ENCODE assay signal across 24 mouse cellular contexts in the genomic region with DNA sequence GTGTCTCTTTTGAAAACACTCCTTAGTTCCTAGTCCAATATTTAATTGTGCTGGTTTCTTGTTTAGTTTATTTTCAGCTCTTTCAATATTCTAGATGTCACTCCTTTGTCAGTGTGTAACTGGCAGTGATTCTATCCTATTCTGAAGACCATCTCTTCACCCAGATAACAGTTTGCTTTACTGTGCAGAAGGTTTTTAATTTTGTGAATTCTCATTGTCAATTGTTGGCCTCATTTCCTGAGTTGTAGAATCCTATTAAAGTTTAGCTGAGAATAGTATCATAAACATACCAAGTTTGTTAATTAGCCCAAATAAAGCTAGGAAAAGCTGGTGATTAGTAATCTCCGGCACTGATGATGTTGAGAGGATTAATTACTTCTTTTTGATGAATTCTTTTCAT.
A peak's percentile ranks its signal among the peaks of the same experiment; 100 is the strongest.
DNase-seq lines count a peak whose midpoint lies in the region; ATAC-seq and TF ChIP-seq lines count a peak whose summit lies in the region.
"Had no signal": no experiment of that assay in that cellular context is flagged by ENCODE, and none has a peak within 500 bp of the region (broad histone marks: within the 10 kb centered on the region; RNA-seq: fewer than 3 reads in every experiment).

No protein-coding gene starts in this region.

- peaks cover 6% of the 10 kb centered on the region; the same call in 1 of the 2 replicates for H3K4me1 ChIP-seq in forebrain, embryonic 13.5 days
- no peaks in the 10 kb centered on the region for H3K4me1 ChIP-seq in forebrain, embryonic 12.5 days
- H3K4me1 ChIP-seq in forebrain, postnatal 0 days (ENCODE audit: insufficient read depth): 0 out of 2 replicates have a peak, but pooled peaks cover 4% of the 10 kb centered on the region
- H3K4me1 ChIP-seq: embryonic facial prominence, embryonic 12.5 days; embryonic facial prominence, embryonic 15.5 days; hindbrain, embryonic 13.5 days; intestine, embryonic 15.5 days had no signal

- no peak overlapping the region for H3K9ac ChIP-seq in forebrain, embryonic 13.5 days
- H3K9ac ChIP-seq in forebrain, embryonic 12.5 days: no peak overlapping the region
- H3K9ac ChIP-seq in forebrain, postnatal 0 days: no peak overlapping the region
- H3K9ac ChIP-seq: embryonic facial prominence, embryonic 12.5 days; embryonic facial prominence, embryonic 15.5 days; hindbrain, embryonic 13.5 days; intestine, embryonic 15.5 days had no signal

- ATAC-seq in forebrain, embryonic 13.5 days: peak; percentile 59; the same call in 1 of the 2 replicates
- no peak for ATAC-seq in forebrain, embryonic 12.5 days (ENCODE audit: low FRiP score)
- ATAC-seq in forebrain, postnatal 0 days: peak; percentile 54; the same call in 1 of the 2 replicates
- no peak for ATAC-seq in CD4-positive, CD25-positive, alpha-beta regulatory T cell, adult 4 months
- ATAC-seq: hindbrain, embryonic 16.5 days; intestine, embryonic 15.5 days had no signal

- 33% methylated on average over 1 of the region's 1 CpGs for WGBS in forebrain, embryonic 13.5 days
- 69% methylated on average over 1 of the region's 1 CpGs for WGBS in forebrain, embryonic 12.5 days
- 28% methylated on average over 1 of the region's 1 CpGs for WGBS in forebrain, postnatal 0 days

- no peak overlapping the region for H3K27ac ChIP-seq in forebrain, embryonic 13.5 days
- H3K27ac ChIP-seq in forebrain, embryonic 12.5 days: no peak overlapping the region
- H3K27ac ChIP-seq in layer of hippocampus, adult 2 months: peak overlapping the region; percentile 15; the same call in 1 of the 2 replicates
- no peak overlapping the region for H3K27ac ChIP-seq in forebrain, postnatal 0 days (ENCODE audit: low read depth, low read length)
- H3K27ac ChIP-seq: embryonic facial prominence, embryonic 12.5 days; embryonic facial prominence, embryonic 15.5 days; hindbrain, embryonic 13.5 days; intestine, embryonic 15.5 days had no signal

- no peak for DNase-seq in layer of hippocampus, adult 2 months (ENCODE audit: low spot score in 2 of 2)
- no peak for DNase-seq in layer of hippocampus, postnatal 36 days
- peak; percentile 52 for DNase-seq in brain, embryonic 14.5 days (ENCODE audit: low read depth)
- DNase-seq in forebrain, postnatal 0 days: peak; percentile 6
- DNase-seq in thymus, adult 18-20 months: no peak
- DNase-seq: adrenal gland, adult 2 months; adrenal gland, postnatal 14 days; cerebellum, adult 11 months; cerebellum, adult 9-11 months; gastrocnemius, postnatal 10 days; gastrocnemius, postnatal 36 days; heart, adult 11 months; kidney, adult 11 months had no signal

- TF ChIP-seq CTCF in layer of hippocampus, adult 2 months (conservative IDR thresholded peaks at IDR 0.05): no peak
- TF ChIP-seq CTCF in brain, embryonic 14.5 days (IDR thresholded peaks at IDR 0.05; ENCODE audit: borderline replicate concordance, extremely low read depth, insufficient read depth, insufficient read length): no peak
- TF ChIP-seq CTCF in forebrain, postnatal 0 days (IDR thresholded peaks at IDR 0.05; ENCODE audit: low read depth): no peak

- H3K27me3 ChIP-seq in forebrain, embryonic 13.5 days: no peaks in the 10 kb centered on the region
- H3K27me3 ChIP-seq in forebrain, embryonic 12.5 days: no peaks in the 10 kb centered on the region
- no peaks in the 10 kb centered on the region for H3K27me3 ChIP-seq in forebrain, postnatal 0 days (ENCODE audit: insufficient read depth, low read length)
- H3K27me3 ChIP-seq: CH12.LX; embryonic facial prominence, embryonic 12.5 days; embryonic facial prominence, embryonic 15.5 days; hindbrain, embryonic 13.5 days; intestine, embryonic 15.5 days had no signal

- H3K4me3 ChIP-seq in forebrain, embryonic 13.5 days: no peak overlapping the region
- no peak overlapping the region for H3K4me3 ChIP-seq in forebrain, embryonic 12.5 days (replicated peaks)
- no peak overlapping the region for H3K4me3 ChIP-seq in layer of hippocampus, adult 2 months
- no peak overlapping the region for H3K4me3 ChIP-seq in forebrain, postnatal 0 days (ENCODE audit: low read depth, low read length)
- H3K4me3 ChIP-seq: embryonic facial prominence, embryonic 12.5 days; embryonic facial prominence, embryonic 15.5 days; hindbrain, embryonic 13.5 days; intestine, embryonic 15.5 days had no signal

- no peak overlapping the region for H3K4me2 ChIP-seq in forebrain, embryonic 13.5 days
- H3K4me2 ChIP-seq in forebrain, embryonic 12.5 days: no peak overlapping the region
- no peak overlapping the region for H3K4me2 ChIP-seq in forebrain, postnatal 0 days (ENCODE audit: low read depth)
- H3K4me2 ChIP-seq: embryonic facial prominence, embryonic 12.5 days; embryonic facial prominence, embryonic 15.5 days; heart, embryonic 11.5 days; hindbrain, embryonic 13.5 days; intestine, embryonic 15.5 days had no signal

- no peaks in the 10 kb centered on the region for H3K36me3 ChIP-seq in forebrain, embryonic 13.5 days (ENCODE audit: poor library complexity, severe bottlenecking)
- no peaks in the 10 kb centered on the region for H3K36me3 ChIP-seq in forebrain, embryonic 12.5 days (replicated peaks)
- H3K36me3 ChIP-seq in forebrain, postnatal 0 days (ENCODE audit: insufficient read depth): no peaks in the 10 kb centered on the region
- H3K36me3 ChIP-seq: embryonic facial prominence, embryonic 12.5 days; embryonic facial prominence, embryonic 15.5 days; G1E; hindbrain, embryonic 13.5 days; intestine, embryonic 15.5 days had no signal

- no peaks in the 10 kb centered on the region for H3K9me3 ChIP-seq in forebrain, embryonic 13.5 days (replicated peaks)
- no peaks in the 10 kb centered on the region for H3K9me3 ChIP-seq in forebrain, embryonic 12.5 days
- H3K9me3 ChIP-seq in forebrain, postnatal 0 days (ENCODE audit: low read length): no peaks in the 10 kb centered on the region
- H3K9me3 ChIP-seq: embryonic facial prominence, embryonic 12.5 days; embryonic facial prominence, embryonic 15.5 days; G1E; hindbrain, embryonic 13.5 days; intestine, embryonic 15.5 days had no signal

- no peak for TF ChIP-seq POLR2A in brain, embryonic 14.5 days (IDR thresholded peaks at IDR 0.05; ENCODE audit: borderline replicate concordance, extremely low read depth, insufficient read depth, insufficient read length, poor library complexity, severe bottlenecking)

Comparison
In these comparisons a context has a peak if more than half of its experiments do, and no peak if none do; other contexts are left out.
1. ATAC-seq: peak in forebrain, embryonic 13.5 days (single experiment) and forebrain, postnatal 0 days (single experiment); none in forebrain, embryonic 12.5 days (single experiment) and CD4-positive, CD25-positive, alpha-beta regulatory T cell, adult 4 months (single experiment).
2. DNase-seq: peak in brain, embryonic 14.5 days (single experiment) and forebrain, postnatal 0 days (single experiment); none in layer of hippocampus, adult 2 months (0 of 2), layer of hippocampus, postnatal 36 days (0 of 2) and thymus, adult 18-20 months (0 of 2).